Mouse (Mus musculus) kidney, adult 2 months (tissue): ENCODE measurements around the gene Traf1.

Source experiments
- CTCF ChIP-seq: fragments of 200-500 bp; conservative IDR thresholded peaks from 2 replicates; pipeline ENCODE4 v1.5.1; 2011; ENCODE audit warnings: low read depth, mild to moderate bottlenecking, control low read depth, low read length, moderate library complexity, mixed read lengths; ENCODE audit not compliant: insufficient read depth, insufficient read length
- POLR2A ChIP-seq: fragments of 200-500 bp; IDR thresholded peaks from one replicate; pipeline ENCODE4 v1.6.1; 2011; ENCODE audit warnings: low read depth, low read length, control low read depth

DNA sequence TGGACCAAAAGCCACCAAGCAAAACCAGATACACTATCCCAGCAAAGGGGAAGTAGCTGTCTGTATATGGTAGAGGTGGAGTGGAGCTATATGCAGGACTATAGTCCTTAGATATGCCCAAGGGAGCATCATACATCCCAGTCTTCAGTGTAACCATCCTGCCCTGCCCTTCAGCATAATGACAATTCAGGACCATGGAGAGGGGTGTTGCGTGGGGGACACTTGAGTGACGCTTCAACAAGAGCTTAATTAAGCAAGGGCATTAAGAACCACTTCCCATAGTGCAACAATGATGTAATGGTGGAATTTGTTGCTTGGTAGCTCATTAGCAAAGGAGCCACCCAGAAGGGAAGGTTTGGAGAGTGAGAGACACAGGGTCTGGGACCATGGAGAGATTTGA, 12.9 kb downstream of the Traf1 start:
- TF ChIP-seq POLR2A (no peak), CTCF (no peak)
